Mouse (Mus musculus): ENCODE data around the gene Gpr1.

- TF ChIP-seq HCFC1 (IDR thresholded peaks at IDR 0.05; ENCODE audit: borderline replicate concordance, insufficient read depth, low read length) (no peak), CHD2 (IDR thresholded peaks at IDR 0.05; ENCODE audit: low read depth, low read length) (no peak), ZNF384 (IDR thresholded peaks at IDR 0.05; ENCODE audit: low read depth, low read length) (no peak), MAFK (IDR thresholded peaks at IDR 0.05; ENCODE audit: insufficient read depth, low read depth, low read length) (0 out of 2 replicates have a peak, but pooled peaks have one; percentile 40)
These were observed 79.8 kb downstream of the Gpr1 start for GRCm38 (mm10) chr1:63134530-63134929.

All from ES-E14 (cell line).